Mouse (Mus musculus) heart, postnatal 25 days (tissue): ENCODE data around the gene Mbd5. TPM values are rescaled to one million over a fixed set of nuclear protein-coding genes. Genes with fewer than 3 reads are reported as not detected.

ENCODE experiments used
- DNase-seq: peaks from one replicate; pipeline ENCODE4 v3.0.0; 2022; ENCODE audit warnings: low spot score
- intact Hi-C: fragments of 180-260 bp; cut with DNase I; formaldehyde crosslinking; loops from one replicate; pipeline ENCODE4 v1.15.1; 2025
- total RNA-seq, 2 experiments: library from RNA; stranded (reverse); gene quantifications; 2 replicates each; pipeline ENCODE4 v1.2.3; 2021

The Mbd5 gene
- 10 to 100 TPM; 32.1 to 33.1 TPM for total RNA-seq

DNA sequence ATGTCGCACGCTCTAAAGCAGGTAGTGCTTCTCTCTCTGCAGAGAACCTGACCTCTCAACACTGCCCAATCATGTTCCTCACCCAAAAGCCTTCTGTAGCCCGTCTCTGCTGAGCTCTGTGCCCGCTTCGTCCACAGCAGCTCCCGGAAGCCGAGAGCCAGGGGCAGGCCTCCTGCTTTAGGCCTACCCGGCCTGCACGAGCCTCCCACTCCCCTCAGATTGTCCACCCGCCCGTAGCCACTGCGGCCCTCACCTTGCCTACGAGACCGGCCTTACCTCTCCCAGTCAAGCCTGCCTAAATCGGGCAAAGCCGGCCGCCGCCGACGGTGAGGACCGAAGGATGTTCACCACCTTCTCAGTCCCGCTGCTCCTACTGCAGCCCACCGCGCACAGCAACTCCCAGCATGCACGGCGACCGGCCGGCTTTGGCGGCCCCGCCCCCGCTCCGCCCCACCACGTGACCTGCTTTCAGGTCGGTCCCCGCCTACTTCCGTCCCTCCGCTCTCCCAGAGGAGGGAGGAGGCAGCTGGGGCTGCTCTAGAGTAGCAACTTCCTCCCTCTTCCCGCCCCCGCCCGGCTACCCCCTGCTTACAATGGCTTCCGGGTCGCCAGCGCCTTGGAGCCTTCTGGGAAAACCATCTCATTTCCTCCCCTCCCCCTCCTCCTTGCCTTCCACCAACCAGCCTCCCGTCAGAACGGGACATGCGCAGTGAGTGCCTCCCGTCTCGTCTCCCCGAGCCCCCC lies at the start of gene Mbd5:
Gene Mbd5 (plus strand): TSS at position 668 of the 744 bp plus-strand sequence.
- DNase-seq, result peak; percentile 98
- intact Hi-C loops, result no loop called here

DNA sequence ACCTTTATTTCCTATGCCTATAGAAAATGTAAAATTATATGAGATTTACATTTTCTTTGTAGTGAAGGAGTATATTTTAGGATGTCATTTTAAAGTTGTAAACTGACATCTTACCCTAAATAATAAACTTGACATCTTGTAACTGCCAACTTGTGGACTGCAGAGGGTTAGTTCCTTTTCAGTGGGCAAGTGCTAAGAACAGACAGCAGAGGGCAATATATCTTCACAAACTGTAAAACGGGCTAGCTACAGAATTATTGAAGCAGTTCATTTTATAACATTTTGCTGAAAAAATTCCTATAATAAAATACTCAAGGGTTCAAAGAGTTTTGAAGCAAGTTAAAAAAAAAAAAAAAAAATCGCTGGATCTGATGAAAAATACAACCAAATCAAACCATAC lies 40.4 kb upstream of the Mbd5 start:
- intact Hi-C loops, result loop anchor here (2.0 kb wide), 1 partner anchor 404 kb away; no protein-coding TSS in a partner anchor
- DNase-seq, result no peak

DNA sequence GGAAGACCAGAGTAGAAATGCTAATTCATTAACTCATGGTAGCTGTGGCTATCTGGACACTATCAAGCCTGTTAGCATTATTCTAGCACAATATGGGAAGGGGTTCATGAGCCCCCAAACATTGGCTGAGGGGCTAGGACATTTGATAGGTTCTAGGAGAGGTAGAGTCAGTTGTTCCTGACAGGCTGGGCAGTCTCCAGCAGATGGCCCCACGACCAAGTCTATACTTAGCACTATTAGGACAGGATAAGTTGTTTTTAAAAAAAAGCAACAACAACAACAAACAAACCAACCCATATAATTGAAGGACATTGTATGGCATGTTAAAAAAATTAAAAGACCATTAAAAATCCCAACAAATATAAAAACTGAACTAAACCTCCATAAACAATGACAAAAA lies 35.1 kb upstream of the Mbd5 start:
- no peak for DNase-seq
- intact Hi-C loops, result loop anchor here (5.0 kb wide), 1 partner anchor 818 kb away; no protein-coding TSS in a partner anchor

- DNase-seq, result no peak
- intact Hi-C loops, result no loop called here
These were observed 33.5 kb upstream of the Mbd5 start for GRCm38 (mm10) chr2:48915832-48916231.

DNA sequence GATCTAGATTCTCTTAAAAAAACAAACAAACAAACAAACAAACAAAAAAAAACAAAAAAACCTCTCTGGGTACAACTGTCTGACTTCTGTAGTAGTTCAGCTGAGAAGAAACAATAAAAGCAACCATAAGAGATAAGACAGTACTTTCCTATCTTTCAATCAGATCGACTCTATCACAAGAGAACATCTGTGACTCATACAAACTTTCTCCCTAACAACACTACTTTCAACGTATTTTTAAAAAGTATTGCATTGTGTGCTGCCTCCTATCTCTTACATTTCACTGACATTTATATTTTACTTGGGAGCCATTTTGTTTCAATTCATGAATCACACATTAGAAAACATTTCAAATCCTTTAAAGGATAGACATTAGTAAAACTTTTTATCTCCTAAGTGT lies 14.2 kb upstream of the Mbd5 start:
- intact Hi-C loops, result no loop called here
- no peak for DNase-seq

GRCm38 (mm10) chr2:48947761-48948160 lies 1.5 kb upstream of the Mbd5 start:
- intact Hi-C loops, result no loop called here
- DNase-seq, result no peak

GRCm38 (mm10) chr2:48949743-48950251 lies 489 bp downstream of the Mbd5 start:
- intact Hi-C loops, result no loop called here
- DNase-seq, result peak; percentile 13

DNA sequence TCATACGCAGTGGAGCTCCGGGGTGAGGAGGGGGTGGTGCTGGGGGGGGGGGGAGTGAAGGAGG lies 776 bp downstream of the Mbd5 start, which contains the start of gene Orc4:
Gene Orc4 (minus strand): TSS at position 26 of the 64 bp plus-strand sequence.
- DNase-seq, result no peak
- intact Hi-C loops, result no loop called here

- intact Hi-C loops, result no loop called here
- no peak for DNase-seq
These were observed 1.1 kb downstream of the Mbd5 start for GRCm38 (mm10) chr2:48950316-48950880.

DNA sequence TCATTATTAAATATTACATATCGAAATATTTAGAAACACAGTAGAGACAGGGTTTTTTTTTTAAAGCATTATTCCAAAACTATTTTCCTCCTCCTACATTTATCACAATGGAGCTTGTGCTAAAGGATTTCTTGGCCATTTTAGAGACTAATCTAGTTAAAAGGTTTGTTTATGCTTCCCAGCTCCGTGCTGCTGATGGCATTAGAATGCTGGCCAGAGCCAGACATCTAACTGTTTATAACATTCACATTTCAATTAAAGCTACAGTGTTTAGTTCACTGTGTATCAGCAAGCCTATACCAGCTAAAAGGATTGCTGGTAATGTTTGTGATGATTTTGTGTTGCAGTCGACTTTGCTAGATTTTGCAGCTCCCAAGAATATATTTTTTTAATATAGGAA lies 7.3 kb downstream of the Mbd5 start:
- no peak for DNase-seq
- intact Hi-C loops, result no loop called here

GRCm38 (mm10) chr2:48978920-48979319 lies 29.6 kb downstream of the Mbd5 start:
- DNase-seq, result no peak
- intact Hi-C loops, result no loop called here

DNA sequence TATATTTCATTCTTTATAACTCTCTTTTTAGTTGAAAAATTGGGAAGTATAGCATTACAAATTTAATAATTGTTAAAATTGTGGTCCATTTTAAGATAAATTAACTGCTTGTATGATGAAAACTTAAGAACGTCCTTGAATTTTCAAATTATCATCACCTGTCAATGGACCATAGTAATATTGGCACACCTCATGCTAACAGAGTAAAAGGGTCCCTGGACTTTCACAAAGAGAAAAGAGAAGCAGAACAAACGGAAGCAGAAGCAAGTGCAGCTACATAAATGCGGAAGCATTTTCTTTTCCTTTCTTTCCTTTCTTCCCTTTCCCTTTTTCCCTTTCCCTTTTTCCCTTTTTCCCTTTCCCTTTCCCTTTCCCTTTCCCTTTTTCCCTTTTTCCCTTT lies 41.0 kb downstream of the Mbd5 start:
- intact Hi-C loops, result no loop called here

GRCm38 (mm10) chr2:49040481-49040880 lies 91.2 kb downstream of the Mbd5 start:
- intact Hi-C loops, result no loop called here
- no peak for DNase-seq

More for the DNA sequence above, 41.0 kb downstream of the Mbd5 start:
- DNase-seq, result no peak

DNA sequence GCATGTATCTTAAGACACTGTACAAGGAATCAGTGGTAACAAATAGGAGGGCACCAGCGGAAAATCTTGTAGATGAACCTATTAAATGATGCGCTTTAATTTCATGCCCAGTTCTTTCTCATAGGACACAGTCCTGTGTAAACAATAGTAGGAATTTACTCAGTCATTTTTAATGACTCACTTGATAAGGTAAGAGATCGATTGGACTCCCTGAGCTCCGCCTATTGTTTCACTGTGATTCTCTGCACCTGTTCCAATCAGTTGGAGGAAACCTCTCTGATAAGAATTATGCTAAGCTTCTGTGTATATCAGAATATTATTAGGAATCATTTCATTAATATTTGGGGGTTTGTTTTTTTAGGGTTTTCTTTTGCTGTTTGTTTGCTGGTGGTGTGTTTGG lies 100.7 kb downstream of the Mbd5 start:
- no peak for DNase-seq
- intact Hi-C loops, result no loop called here

- DNase-seq, result no peak
- intact Hi-C loops, result no loop called here
These were observed 118.6 kb downstream of the Mbd5 start for GRCm38 (mm10) chr2:49067886-49068285.

DNA sequence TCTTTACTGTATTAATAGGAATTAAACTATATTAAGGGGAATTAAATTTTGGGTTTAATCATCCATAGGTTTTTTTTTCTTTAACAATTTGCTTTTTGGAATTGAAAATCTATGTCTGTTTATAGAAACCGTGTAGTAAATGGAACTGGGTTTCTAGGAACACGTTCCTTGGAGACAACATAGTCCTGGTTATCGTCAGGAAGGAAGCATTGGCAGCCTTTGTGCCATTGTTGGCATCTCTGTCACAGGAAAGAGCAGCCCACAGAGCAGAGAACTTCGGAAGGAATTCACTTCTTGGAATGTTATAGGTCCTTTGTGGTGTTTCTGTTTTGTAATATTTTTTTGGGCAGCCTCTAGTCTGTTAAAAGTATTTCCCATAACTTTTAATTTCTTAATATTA lies 135.7 kb downstream of the Mbd5 start:
- DNase-seq, result no peak
- intact Hi-C loops, result no loop called here

GRCm38 (mm10) chr2:49090771-49091170 lies 141.5 kb downstream of the Mbd5 start:
- no peak for DNase-seq
- intact Hi-C loops, result no loop called here

GRCm38 (mm10) chr2:49096765-49097164 lies 147.5 kb downstream of the Mbd5 start:
- intact Hi-C loops, result no loop called here
- no peak for DNase-seq

- intact Hi-C loops, result no loop called here
- no peak for DNase-seq
These were observed 159.6 kb downstream of the Mbd5 start for GRCm38 (mm10) chr2:49108906-49109305.

DNA sequence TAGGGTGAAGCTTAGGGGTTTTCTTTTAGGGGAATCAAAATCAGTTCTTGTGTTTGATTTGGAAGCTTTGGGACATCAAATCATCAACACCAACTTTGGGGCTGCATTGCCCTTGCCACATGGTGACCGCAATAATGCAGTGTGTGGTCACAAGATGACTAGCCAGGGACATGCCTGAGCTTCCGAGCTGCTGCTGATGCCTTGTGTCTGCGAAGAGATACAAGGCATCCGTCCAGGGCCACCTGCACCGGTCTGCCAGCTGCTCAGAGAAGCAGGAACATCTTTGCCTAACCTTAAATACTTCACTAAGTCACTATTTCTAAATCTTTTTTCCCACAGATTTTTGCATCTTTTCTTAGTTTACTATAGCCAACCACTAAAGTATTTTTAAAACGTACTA lies 170.6 kb downstream of the Mbd5 start:
- intact Hi-C loops, result no loop called here
- no peak for DNase-seq

- DNase-seq, result no peak
- intact Hi-C loops, result no loop called here
These were observed 172.3 kb downstream of the Mbd5 start for GRCm38 (mm10) chr2:49121603-49122002.

- DNase-seq, result no peak
- intact Hi-C loops, result no loop called here
These were observed 192.9 kb downstream of the Mbd5 start for GRCm38 (mm10) chr2:49142186-49142585.
